Mouse (Mus musculus): ENCODE measurements around the gene Snn. TPM values are rescaled to one million over a fixed set of nuclear protein-coding genes. Genes with fewer than 3 reads are reported as not detected.
"Not testable (repeated sequence)": the region's sequence is repeated elsewhere in the genome, so short reads cannot be mapped to it uniquely, and the experiment has no call there.

Gene Snn
- total RNA-seq (2014; fragmentation: Nextera tagmentation) (1.8 and 2.2 TPM in 2 replicates), total RNA-seq (2017) (0.43 and 2.0 TPM in 2 replicates)

DNA sequence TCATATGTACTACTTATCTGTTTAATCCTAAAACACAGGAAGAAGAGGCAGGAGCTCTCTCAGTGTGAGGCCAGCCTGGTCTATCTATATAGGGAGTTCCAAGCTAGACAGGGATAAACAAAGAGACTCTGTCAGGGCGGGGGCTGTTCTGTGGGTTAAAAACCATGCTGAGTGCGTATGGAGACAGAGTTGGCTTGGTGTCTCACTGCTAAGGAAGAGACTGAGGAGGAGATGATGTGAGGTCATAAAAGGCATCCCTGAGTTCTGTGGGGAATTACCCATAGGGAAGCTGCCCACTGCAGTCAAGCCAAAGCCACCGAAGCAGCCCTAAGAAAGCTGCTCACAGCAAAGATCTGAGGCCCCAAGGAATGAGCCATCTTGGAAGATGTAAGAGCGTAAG lies at the start of gene Snn:
Gene Snn (plus strand): TSS at position 301 of the 400 bp plus-strand sequence.
- no peak for ATAC-seq (replicated peaks; ENCODE audit: poor library complexity, severe bottlenecking)

DNA sequence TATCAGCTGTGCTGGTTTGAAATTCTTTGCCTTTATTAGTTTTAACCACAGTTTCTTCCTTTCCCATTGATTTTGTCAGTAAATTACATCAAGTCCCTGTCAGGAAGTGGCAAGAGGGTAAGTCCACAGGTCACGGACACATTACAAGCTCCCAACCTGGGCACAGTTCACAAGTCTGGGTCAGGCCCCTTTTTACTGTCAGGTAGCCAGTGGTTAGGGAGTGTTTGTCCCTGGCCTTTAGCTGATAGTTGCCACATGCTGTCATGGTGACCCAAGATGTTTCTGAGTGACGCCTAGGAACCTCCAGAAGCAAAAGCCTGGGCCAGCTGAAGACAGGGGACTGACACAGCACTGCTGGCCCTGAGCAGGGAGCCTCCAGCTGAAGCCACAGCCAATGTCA lies 49.5 kb upstream of the Snn start:
- no peak for ATAC-seq (replicated peaks; ENCODE audit: poor library complexity, severe bottlenecking)

DNA sequence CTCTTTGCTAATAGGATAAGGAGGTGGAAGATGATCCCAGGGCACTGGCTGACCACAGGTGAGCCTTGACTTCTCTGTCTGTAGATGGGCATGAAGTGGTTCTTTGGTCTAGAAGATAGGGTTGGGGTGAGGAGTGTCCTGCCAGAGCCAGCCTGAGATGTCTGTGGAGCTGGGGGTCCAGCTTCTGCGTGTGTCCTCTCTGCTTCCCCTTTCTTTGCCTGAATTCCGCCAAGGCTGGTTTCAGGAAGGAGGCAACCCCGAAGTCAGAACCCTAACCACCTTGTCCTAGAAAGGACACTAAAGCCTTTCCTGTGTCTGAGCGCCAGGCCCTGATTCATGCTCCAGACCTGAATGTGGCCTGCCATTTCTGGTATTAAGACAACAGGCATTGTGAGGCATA lies 48.8 kb upstream of the Snn start:
- peak; percentile 66 for ATAC-seq (replicated peaks; ENCODE audit: poor library complexity, severe bottlenecking)

DNA sequence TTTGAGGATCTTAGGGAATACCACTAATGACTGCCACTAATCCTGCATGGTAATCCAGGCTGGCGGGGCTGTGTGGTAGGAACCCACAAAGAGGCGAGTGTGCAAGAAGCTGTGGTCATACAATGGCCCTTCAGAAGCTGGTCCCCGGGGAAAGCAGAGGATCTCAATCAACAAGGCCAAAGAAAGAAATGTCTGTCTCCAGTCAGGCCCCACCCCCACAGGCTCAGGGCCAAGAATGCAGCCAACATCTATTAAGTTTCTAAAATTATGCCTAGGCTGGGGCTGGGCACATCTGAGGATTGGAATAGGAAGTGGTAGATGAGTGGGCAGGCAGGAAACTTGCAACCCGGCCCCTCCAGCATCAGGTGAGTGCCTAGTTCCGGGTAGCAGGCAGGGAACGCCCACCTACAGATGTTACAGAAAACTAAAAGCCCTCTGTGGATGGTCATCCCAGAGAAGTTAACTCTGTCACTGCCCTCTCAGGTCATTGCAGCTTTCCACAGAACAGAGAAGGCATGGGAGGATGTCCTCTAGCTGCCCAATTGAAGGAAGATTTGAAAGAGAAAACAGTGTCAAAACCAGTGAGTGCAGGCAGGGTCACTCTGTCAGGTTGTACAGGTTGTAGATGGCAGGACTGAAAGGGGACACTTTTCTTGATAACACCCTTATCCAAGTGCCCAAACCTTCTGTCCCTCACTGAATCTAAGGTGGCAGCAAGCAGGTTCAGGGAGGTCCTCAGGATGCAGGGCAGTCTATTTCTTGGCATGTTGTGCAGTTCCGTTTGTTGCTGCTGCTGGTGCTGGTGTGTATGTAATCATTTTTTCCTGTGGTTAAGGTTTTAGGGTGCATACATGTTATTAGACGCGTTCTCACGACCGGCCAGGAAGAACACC lies 47.9 kb upstream of the Snn start:
- peak; percentile 43 for ATAC-seq (replicated peaks; ENCODE audit: poor library complexity, severe bottlenecking)

DNA sequence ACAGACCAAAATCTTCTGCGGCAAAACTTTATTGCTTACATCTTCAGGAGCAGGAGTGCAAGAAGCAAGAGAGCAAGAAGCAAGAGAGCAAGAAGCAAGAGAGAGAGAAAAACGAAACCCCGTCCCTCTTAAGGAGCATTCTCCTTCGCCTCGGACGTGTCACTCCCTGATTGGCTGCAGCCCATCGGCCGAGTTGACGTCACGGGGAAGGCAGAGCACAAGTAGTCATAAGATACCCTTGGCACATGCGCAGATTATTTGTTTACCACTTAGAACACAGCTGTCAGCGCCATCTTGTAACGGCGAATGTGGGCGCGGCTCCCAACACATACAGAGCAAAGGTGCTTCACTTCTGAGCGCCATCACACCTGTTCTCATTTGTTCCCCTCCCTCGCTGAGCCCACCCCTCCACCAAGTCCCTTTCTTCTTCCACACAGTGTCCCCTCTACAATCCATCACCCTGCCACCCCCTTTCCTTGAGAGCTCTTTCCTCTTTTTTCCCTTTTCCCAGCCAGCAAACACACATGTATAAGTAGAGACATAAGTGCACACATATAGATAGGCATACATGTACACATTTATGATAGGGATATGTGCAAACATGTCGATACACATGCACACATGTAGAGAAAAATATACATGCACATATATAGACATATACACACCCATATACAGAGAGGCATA lies 47.1 kb upstream of the Snn start:
- not testable (repeated sequence) for ATAC-seq (replicated peaks; ENCODE audit: poor library complexity, severe bottlenecking)

DNA sequence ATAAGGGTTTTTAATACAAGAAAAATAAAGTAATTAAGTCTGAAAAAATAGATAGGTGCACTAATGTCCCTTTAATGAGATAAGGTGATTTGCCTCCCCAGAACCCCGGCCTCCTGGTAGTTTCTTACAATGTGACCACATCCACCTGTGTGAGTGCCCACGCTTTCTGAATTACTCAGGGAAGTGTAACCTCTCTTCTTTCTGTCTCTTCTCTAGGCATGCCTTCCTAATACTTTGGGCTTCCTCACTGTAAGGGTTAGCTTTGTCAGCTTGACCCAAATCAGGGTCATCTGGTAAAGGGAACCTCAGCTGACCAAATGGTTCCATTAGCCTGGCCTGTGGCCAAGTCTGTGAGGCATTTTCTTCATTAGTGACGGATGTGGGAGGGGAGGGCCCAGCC lies 46.3 kb upstream of the Snn start:
- no peak for ATAC-seq (replicated peaks; ENCODE audit: poor library complexity, severe bottlenecking)

DNA sequence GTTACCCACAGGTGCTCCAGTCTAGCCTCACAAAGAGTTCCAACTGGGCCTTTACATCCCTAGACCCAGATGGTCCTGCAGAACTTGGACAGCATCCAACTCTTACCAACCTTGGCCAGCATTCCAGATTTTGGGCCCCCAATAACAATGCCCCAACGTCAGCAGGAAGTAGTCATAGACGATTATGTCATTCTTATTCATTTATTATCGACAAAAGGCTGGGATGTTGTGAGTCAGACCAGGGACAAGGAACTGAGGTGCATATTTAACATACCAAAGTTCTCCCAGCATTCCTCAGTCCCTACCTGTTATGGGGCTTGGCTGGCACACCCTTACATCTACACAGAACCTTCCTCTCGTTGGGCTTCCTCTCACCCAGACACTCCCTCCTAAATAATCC lies 44.4 kb upstream of the Snn start:
- no peak for ATAC-seq (replicated peaks; ENCODE audit: poor library complexity, severe bottlenecking)

DNA sequence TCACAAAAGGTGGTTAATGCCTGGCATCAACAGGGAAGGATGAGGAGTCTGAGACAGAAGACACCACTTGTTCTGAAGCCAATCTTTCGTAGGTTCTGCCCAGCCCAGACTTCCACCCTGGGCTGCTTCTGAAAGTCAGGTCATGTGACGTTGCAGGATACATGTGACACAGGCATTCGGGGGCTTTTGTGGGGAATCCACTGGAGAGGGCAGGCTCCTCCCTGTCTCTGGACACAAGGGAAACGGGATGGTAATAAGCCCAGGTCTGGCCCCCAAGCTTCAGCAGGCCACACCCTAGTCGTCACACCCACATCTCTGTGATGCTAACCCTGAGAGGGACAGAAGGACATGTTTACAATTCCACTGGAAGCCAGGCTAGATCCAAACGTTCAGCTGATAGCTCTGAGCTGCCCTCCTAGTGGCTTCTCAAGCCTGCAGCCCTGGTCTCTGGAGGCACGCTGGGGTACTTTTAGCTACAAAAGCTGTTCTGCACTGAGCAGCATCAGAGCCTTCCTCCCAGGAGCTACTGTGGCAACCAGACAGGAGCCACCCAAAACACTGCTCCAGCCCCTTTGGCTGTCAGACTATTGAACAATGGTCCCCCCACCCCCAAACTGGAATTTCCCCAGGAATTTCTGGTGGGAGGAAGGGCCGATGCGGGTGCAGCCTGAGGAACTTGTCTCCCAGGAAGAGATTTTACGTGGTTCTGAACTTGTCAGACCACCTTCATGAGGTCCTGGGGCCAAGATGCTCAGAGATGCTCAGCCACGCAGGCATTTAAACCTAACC lies 42.7 kb upstream of the Snn start:
- peak; percentile 8; the same call in 1 of the 2 replicates for ATAC-seq (replicated peaks; ENCODE audit: poor library complexity, severe bottlenecking)

DNA sequence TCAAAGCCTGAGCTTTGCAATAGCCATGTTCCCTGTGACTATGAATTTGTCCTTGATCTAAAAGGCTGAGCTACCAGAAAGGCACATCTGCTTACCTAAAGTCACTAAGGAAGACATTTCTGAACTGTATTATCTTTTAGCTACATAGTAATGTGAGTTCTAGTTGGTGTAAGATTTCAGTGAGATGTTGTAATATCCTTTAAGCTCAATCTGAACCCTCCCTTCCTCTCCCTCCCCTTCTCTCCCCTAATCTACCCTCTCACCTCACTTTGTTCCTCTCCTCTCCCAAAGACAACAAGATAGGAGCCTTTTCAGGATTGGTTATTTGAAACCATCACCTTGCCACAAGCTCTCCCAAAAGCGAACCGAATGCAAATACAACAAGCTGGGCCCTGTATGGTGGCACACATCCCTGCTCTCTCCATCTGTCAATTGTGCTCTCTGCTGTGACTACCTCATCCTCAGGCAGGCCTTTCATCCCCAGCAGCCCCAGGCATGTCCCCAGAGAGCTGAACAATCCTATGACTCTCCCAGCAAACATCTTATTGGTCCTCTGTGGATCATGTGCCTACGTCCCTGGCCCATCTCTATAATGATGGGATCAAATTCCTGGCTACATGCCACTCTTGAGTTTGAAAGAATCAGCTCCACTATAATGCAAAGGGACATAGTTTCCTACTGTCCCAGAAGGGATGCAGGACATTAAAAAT lies 39.2 kb upstream of the Snn start:
- ATAC-seq (replicated peaks; ENCODE audit: poor library complexity, severe bottlenecking): peak; percentile 77

DNA sequence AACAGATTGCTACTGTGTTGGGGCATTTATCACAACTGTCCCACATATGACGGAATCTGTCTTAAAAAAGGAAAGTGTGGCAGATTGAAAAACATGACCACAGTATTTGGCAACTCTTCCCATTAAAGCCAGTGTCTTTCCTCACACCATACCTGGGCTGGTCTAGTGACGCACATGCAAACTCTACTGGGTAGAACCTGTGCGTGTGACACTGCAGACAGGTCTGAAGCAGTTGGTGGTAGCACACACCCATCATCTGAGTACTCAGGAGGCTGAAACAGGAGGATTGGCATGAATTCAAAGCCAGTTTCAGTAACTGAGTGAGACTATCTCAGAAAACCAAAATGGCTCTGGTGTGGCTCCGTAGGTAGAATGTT lies 38.6 kb upstream of the Snn start:
- ATAC-seq (replicated peaks; ENCODE audit: poor library complexity, severe bottlenecking): peak; percentile 76

DNA sequence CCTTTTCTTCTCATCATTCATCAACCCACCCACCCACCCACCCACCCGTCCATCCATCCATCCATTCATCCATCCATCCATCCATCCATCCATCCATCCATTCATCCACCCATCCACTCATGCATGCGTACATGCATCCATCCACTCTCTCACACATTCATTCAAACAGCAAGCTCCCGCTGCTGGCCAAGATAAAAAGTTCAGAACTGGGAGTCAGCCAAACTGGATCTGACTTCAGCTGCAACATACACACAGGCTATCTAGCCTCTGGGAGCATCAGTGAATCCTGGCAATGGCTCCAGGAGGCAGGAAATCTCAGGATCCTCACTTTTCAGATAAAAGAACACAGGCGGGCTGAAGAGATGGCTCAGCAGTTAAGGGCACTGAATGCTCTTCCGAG lies 37.1 kb upstream of the Snn start:
- ATAC-seq (replicated peaks; ENCODE audit: poor library complexity, severe bottlenecking): no peak

DNA sequence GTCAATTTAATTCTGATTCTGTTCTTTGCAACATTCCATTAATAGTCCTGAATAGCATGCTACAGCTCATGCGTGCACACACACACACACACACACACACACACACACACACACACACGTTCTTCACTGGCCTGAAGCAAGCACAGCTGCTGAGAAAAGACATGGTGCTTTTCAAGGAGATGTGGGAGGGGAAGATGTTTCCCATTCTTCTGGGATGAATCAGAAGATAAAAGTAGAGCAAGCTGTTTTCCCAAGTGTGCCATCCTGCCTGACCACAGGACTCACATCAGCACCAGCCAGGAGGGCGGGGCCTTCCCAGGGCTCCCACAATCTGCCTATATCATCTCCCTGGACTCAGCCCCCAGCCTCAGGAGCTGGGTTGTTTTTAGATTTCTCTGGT lies 35.9 kb upstream of the Snn start:
- ATAC-seq (replicated peaks; ENCODE audit: poor library complexity, severe bottlenecking): no peak

DNA sequence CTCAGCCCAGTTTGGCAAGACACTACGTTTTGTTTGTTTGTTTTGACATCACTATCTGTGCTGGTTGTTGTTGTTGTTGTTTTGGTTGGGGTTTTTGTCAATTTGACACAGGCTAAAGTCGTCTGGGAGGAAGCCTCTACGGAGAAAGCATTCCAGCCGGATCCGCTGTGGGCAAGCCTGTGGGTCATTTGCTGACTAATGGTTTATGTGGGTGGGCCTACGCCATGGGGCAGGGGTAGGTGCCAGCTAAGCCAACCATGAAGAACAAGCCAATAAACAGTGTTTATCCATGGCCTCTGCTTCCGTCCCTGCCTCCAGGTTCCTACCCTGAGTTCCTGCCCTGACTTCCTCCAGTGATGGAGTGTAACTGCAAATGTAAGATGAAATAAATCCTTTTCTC lies 32.5 kb upstream of the Snn start:
- no peak for ATAC-seq (replicated peaks; ENCODE audit: poor library complexity, severe bottlenecking)

DNA sequence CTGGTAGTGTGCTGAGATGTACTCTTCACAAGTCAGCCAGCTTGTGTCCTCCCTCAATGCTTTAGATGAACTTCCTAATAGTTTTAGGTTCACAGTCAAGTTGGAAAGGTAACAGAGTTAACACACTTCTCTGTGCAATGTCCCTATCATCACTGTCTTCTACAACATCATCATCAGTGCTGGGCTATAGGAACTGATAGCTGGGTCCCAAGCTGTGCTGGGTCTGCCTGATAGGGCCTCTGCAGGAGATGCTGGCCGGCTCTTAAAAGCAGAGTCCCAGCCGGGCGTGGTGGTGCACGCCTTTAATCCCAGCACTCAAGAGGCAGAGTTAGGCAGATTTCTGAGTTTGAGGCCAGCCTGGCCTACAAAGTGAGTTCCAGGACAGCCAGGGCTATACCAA lies 29.9 kb upstream of the Snn start:
- no peak for ATAC-seq (replicated peaks; ENCODE audit: poor library complexity, severe bottlenecking)

DNA sequence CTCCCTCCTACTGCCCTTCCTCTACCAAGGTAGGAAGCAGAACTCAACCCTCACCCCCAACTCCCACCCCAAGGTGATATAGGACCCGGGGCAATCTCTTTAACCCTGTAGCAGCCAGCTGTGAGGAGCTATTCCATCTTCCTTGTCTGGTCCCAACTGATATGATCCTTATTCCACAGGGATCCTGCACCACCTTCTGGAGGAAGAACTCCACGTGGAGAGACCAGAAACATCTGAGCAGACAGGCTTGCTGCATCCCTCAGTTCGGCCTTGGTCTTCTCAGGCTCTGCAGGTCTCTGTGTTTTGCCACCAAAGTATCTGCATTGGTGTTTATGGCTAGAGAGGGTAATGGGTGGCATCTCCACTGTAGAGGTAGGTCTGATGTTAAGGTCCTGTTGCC lies 29.4 kb upstream of the Snn start:
- ATAC-seq (replicated peaks; ENCODE audit: poor library complexity, severe bottlenecking): no peak

DNA sequence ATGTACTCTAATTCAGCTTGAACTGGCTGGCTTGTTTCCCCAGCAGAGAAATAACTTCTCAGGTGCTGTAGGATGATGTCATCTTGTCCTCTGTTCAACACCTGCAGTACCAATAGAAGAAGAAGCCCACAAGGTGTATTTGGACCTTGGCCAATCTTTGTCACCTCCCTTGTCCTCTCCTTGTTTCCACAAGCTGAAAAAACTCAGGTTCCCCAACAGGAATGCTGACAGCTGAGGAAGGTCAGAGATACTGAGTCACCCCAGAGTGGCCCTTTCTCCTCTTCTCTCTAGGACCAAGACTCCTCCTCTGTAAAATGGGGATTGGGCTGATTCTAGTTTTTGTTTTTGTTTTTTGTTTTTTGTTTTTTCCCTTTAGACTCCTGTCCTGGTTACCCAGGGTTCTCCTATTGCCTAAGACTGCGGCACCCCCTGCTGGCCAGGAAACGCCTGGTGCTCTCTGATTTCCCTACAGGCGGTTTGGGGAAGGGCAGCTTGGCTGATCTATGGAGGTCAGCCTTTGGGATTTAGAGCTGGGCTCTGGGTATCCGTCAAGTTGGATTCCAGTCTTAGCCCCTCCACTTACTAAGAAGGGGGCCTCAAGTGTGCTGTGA lies 26.4 kb upstream of the Snn start:
- peak; percentile 91 for ATAC-seq (replicated peaks; ENCODE audit: poor library complexity, severe bottlenecking)

DNA sequence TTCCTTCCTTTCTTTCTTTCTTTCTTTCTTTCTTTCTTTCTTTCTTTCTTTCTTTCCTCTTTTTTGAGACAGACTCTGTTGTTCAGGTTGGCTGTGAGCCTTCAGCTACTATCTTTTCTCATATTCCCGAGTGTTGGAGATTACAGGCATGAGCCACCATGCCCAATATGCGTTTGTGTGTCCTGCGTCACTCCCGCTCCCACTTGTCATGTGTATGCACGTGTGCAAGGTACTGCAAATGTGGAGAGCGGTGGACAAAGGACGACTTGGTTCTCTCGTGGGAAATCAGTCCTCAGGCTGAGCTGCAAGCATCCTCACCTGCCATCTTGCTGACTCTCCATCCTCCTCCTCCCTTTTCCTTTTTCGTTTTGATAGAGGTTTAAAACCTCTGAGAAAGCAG lies 25.5 kb upstream of the Snn start:
- ATAC-seq (replicated peaks; ENCODE audit: poor library complexity, severe bottlenecking): no peak

DNA sequence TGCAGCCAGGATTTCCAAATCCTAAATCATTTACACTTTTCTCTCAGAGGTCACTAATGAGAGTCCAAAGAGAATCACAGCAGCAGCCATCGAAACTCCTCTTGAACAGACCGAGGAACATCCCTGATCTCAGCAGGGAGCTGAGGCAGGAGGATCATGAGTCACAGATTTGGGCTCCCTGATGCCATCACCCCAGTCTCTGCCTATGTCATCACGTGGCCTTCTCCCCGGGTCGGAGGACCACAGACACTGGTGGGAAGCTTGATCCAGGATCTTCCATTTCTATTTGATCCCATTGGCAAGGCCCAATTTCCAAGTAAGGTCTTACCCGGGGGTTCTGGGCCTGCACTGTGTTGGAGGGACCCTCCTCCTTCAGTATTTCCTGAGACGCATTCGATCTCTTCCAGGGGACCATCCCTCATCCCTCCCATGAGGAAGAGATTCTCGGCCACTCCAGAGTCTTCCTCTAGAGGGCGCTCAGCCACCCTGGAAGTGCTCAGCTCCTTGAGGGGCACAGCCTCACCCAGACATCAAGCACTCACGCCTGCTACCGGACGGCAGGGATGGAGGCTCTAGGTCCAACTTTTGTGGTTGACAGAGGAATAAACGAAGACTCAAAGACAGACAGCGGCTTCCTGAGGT lies 24.8 kb upstream of the Snn start:
- peak; percentile 88 for ATAC-seq (replicated peaks; ENCODE audit: poor library complexity, severe bottlenecking)

DNA sequence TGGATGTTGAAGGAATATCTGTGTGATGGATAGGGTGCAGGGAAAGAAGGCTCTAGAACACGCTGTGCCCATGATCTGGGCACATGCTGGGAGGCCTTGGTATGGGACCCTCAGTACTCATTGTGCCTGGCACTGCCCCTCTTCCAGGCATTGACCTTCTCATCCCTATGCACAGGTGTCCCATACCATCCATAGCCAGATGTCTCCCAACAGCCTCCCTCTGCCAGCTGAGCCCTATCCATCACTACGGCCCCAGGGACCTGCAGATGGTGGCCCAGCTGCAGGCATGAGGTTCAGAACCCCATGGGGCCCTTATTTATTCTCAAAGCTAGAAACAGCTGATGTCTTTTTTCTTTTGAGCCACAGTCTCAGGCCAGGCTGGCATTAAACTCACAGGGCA lies 20.1 kb upstream of the Snn start:
- ATAC-seq (replicated peaks; ENCODE audit: poor library complexity, severe bottlenecking): no peak
